Mouse (Mus musculus) spleen, postnatal 36 days (tissue): ENCODE results near the gene Slc38a10.

ENCODE experiments used
- DNase-seq, 2 experiments: peaks; one replicate each; pipeline ENCODE4 v3.0.0; 2022; ENCODE audit warnings: low spot score in 2 of 2, mixed read lengths in 1 of 2

Gene Slc38a10

DNA sequence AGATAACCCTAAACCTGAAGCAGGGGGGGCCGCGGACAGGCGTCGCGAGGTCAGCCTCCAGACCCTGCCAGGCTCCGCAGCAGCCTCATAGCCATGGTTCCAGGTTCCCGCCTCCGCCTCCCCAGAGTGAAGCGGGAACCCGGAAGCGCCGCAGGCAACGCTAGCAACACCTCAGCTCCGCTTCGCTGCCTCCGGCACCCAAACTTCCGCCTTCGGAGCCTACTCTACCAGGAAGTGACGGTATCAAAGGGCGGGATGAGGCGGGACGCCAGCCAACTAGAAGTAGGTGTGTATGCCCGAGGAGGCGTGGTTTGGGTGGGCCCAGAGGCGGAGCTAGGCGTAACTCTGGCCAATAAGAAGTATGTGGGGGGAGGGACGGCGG, at the start of gene Slc38a10:
Gene Slc38a10 (minus strand): TSS at position 234 of the 382 bp plus-strand sequence.
- DNase-seq, result peak; percentile 100

DNA sequence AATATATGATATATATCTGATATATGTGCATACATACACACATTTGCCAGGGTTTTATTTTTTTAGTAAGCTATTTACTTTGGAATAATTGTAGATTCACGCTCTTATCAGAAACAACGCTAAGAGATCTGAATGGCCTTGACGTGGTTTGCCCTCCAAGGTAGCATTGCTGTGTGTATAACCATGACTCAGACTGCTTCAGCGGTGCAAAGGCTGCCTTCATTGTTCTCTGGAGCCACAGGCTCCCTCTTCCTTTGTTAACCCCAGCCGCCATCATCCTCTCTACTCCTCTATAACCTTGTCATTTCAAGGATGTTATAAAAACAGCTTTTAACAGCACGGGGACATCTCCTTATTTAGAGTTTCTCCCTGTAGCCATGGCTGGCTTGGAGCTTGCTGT, 49.5 kb upstream of the Slc38a10 start:
- no peak for DNase-seq

DNA sequence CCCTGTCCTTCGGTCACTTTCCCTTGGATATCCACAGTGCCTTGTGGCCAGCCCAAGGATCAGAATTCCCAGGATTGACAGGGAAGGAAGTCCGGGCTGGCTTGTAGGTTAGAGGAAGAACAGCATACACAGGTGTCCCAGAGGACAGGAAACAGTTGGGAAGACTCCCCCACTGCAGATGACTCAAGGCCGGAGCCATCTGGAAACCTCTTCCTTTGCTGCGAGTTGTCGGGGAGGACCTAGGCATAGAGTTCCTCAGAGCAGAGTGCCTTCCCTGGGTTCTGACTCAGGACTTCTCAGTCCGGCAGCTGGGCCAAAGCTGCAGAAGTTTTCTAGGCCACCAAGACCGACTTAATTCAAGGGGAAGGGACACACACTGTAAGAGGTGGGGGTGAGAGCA, 48.6 kb upstream of the Slc38a10 start:
- DNase-seq, result no peak

DNA sequence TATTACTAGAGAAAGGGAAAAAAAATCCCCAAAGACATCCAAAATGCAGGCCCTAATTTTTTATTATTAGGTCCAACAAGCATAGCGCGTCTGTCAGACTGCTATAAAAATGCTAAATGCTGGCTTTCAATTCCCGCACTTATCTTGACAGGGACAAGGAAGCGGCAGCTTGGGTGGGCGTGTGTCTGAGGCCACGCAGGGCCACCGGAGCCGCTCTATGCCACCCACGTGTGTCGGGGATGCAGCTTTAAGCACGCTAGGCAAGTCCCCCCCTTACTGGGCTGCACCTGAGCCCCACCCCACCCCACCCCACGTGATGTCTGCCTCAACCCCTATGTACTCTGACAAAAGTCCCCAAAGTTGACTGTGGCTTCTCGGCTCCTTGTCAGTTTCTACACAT, 47.7 kb upstream of the Slc38a10 start:
- DNase-seq, result no peak

- no peak for DNase-seq
Observed at GRCm38 (mm10) chr11:120190526-120191412, 39.6 kb upstream of the Slc38a10 start.

DNA sequence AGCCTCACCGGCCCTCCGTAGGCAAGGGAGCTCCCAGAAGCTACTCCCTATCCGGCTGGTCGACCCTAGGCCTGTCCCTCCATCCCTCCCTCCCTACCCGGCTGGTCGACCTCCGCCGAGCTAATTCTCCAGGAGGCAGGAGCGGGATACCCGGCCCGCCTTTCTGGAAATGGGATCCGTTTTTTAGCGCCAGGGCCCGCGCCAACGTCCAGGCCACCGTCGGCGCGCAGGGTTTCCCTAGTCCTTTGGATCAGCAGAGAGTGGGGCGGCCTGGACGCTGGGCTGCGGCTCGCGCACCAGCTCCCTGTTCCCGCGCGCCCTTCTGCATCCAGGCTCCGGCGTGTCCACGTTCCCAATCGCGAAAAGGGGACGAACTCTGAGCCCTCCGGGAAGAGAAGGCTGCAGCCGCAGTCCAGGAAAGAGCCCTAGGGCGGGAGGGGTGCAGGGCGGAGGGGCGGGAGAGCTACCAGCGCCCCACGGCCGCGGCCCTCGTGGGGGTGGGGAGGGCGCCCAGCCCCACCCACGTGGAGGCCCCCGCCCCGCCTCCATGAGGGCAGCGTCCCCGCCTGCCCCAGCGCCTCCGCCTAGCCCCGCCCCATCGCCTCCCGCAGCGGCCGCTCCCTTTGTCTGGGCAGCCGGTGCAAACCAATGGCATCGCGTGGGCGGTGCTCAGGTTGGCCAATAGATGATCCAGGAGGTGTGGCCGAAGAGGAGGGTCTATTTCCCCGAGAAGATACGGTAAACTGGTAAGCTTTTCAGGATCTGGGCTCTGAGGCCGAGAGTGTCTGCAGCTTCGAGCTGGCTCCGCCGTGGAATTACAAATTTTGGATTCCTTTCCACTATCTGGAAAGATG, 38.5 kb upstream of the Slc38a10 start:
- DNase-seq, result peak; percentile 92 to 93

GRCm38 (mm10) chr11:120188481-120189441, 37.6 kb upstream of the Slc38a10 start:
- no peak for DNase-seq

DNA sequence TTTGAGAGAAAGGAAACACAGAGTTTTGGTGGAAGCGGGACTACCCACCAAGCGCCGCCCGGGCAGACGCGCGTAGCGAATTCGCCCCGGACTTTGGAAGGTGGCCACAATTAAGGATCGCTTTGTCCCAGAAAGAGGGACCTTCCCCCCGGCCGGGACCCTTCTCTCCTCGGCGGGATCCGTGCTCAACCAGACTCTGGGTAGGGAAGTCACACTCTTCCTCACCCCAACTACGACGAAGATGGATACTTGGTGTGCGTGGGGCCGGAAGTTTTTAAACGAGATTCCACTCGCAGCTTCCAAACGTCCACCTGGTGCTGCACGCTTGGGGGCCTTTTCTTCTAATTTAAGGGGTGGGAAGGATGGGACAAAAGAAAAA, 36.9 kb upstream of the Slc38a10 start:
- DNase-seq, result no peak

DNA sequence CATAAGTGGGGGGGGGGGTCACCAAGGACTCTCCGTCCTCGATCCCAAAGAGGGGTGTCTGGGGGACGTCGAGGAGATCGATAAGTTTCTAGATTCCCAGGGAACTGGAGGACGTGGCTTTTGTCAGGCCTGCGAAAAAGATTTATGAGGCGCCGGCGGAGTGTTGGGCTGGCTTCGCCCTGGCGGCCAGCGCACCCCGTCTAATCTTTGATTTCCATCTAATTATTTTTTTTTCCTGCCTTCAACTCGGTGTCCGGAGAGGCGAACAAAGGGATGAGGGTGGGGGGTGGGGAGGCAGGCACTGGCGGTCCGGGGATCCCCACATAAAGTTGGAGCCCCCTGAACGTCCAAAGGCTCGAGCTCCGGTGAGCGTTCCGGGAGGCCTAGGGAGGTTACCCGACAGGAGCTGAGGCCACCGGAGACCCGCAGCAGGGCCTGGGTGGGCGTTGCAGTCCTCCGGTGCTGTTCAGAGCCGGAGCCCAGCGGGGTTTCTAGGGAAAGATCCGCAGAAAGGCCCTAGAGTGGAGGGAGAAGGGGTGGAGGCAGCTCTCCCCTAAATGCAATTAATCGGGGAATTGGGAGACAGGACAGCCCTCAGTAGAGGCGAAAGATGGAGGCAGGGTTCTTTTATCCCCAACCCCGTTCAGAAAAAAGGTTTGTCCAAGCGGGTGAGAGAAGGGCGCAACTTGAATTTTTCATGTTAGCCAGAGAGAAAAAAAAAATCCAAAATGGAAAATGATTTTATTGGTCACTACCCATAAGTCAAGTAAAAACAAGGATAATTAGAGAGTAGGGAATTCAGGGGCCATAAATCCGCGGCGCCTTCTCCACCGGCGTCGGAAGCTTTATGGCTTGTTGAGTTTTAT, 36.3 kb upstream of the Slc38a10 start:
- DNase-seq, result no peak

GRCm38 (mm10) chr11:120186821-120187235, 35.7 kb upstream of the Slc38a10 start:
- DNase-seq, result no peak

DNA sequence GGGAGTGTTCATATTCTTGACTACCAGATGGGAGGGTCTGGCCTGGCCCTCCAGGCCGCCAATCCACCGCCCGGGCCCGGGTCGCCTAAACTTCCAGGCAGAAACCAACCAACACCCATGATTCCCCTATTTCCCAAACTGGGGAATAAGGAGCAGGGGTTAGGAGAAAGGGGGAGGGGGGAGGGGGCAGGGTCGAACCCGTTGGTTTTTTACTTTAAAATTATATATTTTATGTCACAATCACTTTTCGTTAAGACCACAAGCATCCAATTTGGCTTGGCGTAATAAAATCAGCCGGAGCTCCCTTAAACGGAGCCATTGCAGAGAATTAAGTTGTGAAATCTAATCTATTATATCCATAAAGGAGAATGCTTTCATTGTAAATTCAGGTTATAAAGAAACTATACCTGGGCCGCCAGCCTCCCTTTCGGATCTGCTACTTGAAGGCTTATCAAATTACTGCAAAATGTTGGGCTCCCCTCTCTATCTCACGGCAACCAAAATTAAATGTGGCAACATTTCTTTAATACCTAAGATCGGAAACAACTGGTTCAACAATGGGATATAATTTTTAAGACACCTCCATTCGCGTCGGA, 35.1 kb upstream of the Slc38a10 start:
- DNase-seq, result no peak

- no peak for DNase-seq
Observed at GRCm38 (mm10) chr11:120185316-120186141, 34.4 kb upstream of the Slc38a10 start.

DNA sequence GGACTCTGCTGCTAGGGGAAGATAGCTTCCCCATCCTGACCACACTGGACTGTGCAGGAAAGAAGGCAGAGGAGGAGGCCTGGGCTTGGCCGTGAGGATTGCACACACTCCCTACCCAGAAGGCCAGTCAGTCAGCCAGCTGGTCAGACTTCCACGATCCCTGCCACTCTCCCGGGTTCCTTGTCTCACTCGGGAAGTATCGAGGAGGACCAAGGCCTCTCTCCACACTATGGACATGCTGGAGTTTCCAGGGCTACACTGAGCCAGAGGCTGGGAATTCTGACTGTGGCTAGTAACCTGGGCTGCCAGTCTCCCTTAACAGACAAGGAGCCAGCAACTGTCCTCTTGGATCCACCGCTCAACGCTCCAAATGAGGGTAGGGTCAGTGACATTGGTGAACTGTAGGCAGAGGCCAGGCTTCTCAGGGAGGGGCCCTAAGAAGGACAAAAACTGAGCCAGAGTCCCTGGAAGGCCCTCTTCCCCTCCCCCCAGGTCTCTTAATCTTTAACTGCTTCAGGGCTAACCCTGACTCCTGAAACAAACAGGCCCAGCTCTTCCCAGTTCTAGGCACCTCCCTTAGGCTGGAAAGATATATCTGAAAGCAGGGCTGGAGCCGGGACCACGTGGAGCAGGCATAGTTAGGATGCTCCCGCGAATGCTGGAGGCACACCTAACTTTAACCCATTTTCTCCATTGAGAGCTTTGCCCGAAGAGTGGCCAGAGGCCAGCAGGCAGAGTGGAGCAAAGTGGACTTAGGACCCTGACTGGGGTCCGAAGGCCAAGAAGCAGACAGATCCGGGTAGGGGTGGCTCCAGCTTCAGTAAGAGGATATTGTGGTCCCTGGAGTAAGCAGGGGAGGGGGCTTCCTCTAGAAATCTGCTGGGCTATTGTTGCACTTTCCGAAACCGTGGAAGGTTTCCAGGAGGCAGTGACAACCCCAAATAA, 33.5 kb upstream of the Slc38a10 start:
- DNase-seq, result no peak

- no peak for DNase-seq
Observed at GRCm38 (mm10) chr11:120183708-120184107, 32.6 kb upstream of the Slc38a10 start.

- DNase-seq, result no peak
Observed at GRCm38 (mm10) chr11:120183180-120183579, 32.0 kb upstream of the Slc38a10 start.

DNA sequence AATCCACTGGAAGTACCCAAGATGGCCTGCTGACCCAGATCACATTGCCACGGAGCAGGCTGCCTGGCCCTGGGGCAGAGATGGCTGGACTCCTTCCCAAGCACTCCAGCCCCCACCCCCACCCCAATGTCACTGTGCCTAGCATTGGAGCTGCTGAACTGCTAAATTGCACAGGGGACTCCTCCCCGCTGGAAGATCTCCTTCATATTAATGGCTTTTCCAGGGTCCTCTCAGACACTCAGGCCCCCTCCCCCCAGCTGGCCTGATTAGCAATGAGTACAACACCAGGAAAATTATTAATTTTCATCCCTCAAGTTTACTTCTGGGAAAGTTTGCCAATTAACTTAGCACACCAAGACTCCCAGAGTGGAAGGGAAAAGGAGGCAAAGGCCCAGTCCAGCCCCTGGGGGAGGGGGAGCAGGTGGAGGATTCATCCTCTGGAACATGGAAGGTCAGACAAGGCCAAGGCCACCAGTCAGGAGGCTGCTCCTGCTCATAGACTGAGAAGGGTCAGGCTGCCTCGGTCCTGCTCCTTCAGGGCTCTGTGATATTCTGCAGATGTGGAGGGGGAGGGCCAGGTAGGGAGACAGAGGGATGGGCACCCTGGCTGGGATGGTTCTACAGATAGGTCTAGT, 31.4 kb upstream of the Slc38a10 start:
- DNase-seq, result no peak

- DNase-seq, result no peak
Observed at GRCm38 (mm10) chr11:120181379-120181778, 30.2 kb upstream of the Slc38a10 start.

GRCm38 (mm10) chr11:120179374-120179773, 28.2 kb upstream of the Slc38a10 start:
- no peak for DNase-seq
